Mouse (Mus musculus) G1E-ER4 (cell line): ENCODE data around the gene T2. TPM values are rescaled to one million over a fixed set of nuclear protein-coding genes. Genes with fewer than 3 reads are reported as not detected.

ENCODE experiments used
- GATA1 ChIP-seq: IDR thresholded peaks from one replicate; pipeline ENCODE4 v1.8.0; 2012; ENCODE audit warnings: low read length, inconsistent platforms
- polyA plus RNA-seq: library from polyadenylated mRNA; stranded (reverse); fragments of >175 nt; gene quantifications from 2 replicates; pipeline ENCODE4 v1.2.3, GENCODE M21; 2012

The T2 gene
- polyA plus RNA-seq, 1 experiment, result 0.08 TPM

GRCm38 (mm10) chr17:8433978-8434960 is 78.5 kb downstream of the T2 start, which contains the start of gene T:
TSS of gene T (plus strand) at chr17:8434423.
- TF ChIP-seq GATA1, result no peak

GRCm38 (mm10) chr17:8436184-8436583 is 80.4 kb downstream of the T2 start:
- no peak for TF ChIP-seq GATA1

GRCm38 (mm10) chr17:8444062-8444461 is 88.3 kb downstream of the T2 start:
- no peak for TF ChIP-seq GATA1

- no peak for TF ChIP-seq GATA1
These were observed 91.9 kb downstream of the T2 start for GRCm38 (mm10) chr17:8447676-8448192.

- no peak for TF ChIP-seq GATA1
These were observed 92.5 kb downstream of the T2 start for GRCm38 (mm10) chr17:8448324-8448723.

- no peak for TF ChIP-seq GATA1
These were observed 99.4 kb downstream of the T2 start for GRCm38 (mm10) chr17:8455196-8455595.

GRCm38 (mm10) chr17:8455601-8456000 is 99.8 kb downstream of the T2 start:
- TF ChIP-seq GATA1, result no peak

GRCm38 (mm10) chr17:8456856-8457460 is 101.2 kb downstream of the T2 start:
- TF ChIP-seq GATA1, result no peak

GRCm38 (mm10) chr17:8461568-8461967 is 105.8 kb downstream of the T2 start:
- no peak for TF ChIP-seq GATA1

GRCm38 (mm10) chr17:8463482-8464128 is 107.8 kb downstream of the T2 start:
- TF ChIP-seq GATA1, result no peak

- no peak for TF ChIP-seq GATA1
These were observed 112.0 kb downstream of the T2 start for GRCm38 (mm10) chr17:8467771-8468170.

- TF ChIP-seq GATA1, result no peak
These were observed 113.0 kb downstream of the T2 start for GRCm38 (mm10) chr17:8468716-8469344.

Other genes starting within 250 kb of the T2 start
- not detected in 2 replicates for gene Gm49673, start 208.2 kb upstream of the T2 start, polyA plus RNA-seq
- 26.7 and 33.1 TPM in 2 replicates for gene Rnaset2a, start 207.9 kb upstream of the T2 start, polyA plus RNA-seq
- gene Fgfr1op, start 190.5 kb upstream of the T2 start, polyA plus RNA-seq, result 7.1 and 16.5 TPM in 2 replicates
- not detected in 2 replicates for gene Ccr6, start 119.9 kb upstream of the T2 start, polyA plus RNA-seq
- gene Mpc1, start 73.1 kb upstream of the T2 start, polyA plus RNA-seq, result 22.3 and 24.1 TPM in 2 replicates
- gene Sft2d1, start 44.9 kb upstream of the T2 start, polyA plus RNA-seq, result 41.1 and 51.8 TPM in 2 replicates
- 0.27 and 0.35 TPM in 2 replicates for gene Prr18, start 18.5 kb upstream of the T2 start, polyA plus RNA-seq
- gene T, start 78.4 kb downstream of the T2 start, polyA plus RNA-seq, result not detected in 2 replicates
- gene Pde10a, start 169.4 kb downstream of the T2 start, polyA plus RNA-seq, result 0.59 and 0.91 TPM in 2 replicates
- not detected in 2 replicates for gene Gm17087, start 211.0 kb downstream of the T2 start, polyA plus RNA-seq